Mouse (Mus musculus): ENCODE measurements around the gene Tm4sf4.

DNA sequence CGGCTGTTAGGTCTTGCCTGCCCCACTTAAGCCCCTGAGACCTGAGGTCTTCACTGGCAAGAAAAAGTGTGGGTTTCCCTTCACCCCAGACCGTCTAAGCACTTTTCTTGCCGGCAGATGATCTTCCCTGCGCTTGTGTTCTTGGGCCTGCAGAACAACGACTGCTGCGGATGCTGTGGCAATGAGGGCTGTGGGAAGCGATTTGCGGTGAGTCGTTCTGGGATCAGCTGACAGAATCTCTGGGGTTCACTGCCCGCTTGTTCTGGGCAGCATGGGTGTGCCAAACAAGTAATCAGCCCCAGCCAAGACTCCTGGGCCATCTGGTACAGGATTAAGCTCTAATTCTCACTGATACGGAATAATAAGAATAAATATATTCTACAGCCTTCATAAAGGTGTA lies 1.2 kb downstream of the Tm4sf4 start:
- TF ChIP-seq CTCF (conservative IDR thresholded peaks at IDR 0.05; ENCODE audit: low read length) = no peak
- no peak for TF ChIP-seq NANOG (IDR thresholded peaks at IDR 0.05; ENCODE audit: borderline replicate concordance, low read length)
